Mouse (Mus musculus) olfactory bulb, adult 2 months (tissue): Measurements from ENCODE around the gene Ccdc144b.

Experiments used
- CTCF ChIP-seq: fragments of 200-500 bp; IDR thresholded peaks from 2 replicates; pipeline ENCODE4 v1.5.1; 2012; ENCODE audit warnings: low read depth, mild to moderate bottlenecking, low read length, moderate library complexity; ENCODE audit not compliant: insufficient read depth
- POLR2A ChIP-seq: fragments of 200-500 bp; IDR thresholded peaks from 2 replicates; pipeline ENCODE4 v1.6.1; 2012; ENCODE audit warnings: mild to moderate bottlenecking, low read depth, low read length, moderate library complexity; ENCODE audit not compliant: insufficient read depth

- TF ChIP-seq POLR2A: no peak
- no peak for TF ChIP-seq CTCF
Observed at GRCm38 (mm10) chr3:35973551-35973950, 79.8 kb downstream of the Ccdc144b start.
